Mouse (Mus musculus) embryo, embryonic 11 days (tissue): ENCODE measurements around the gene Atp9a.
"Not testable (repeated sequence)": the region's sequence is repeated elsewhere in the genome, so short reads cannot be mapped to it uniquely, and the experiment has no call there.

Experiments
- DNase-seq: peaks from one replicate; pipeline ENCODE4 v3.0.0-alpha.2; 2015

Atp9a gene

DNA sequence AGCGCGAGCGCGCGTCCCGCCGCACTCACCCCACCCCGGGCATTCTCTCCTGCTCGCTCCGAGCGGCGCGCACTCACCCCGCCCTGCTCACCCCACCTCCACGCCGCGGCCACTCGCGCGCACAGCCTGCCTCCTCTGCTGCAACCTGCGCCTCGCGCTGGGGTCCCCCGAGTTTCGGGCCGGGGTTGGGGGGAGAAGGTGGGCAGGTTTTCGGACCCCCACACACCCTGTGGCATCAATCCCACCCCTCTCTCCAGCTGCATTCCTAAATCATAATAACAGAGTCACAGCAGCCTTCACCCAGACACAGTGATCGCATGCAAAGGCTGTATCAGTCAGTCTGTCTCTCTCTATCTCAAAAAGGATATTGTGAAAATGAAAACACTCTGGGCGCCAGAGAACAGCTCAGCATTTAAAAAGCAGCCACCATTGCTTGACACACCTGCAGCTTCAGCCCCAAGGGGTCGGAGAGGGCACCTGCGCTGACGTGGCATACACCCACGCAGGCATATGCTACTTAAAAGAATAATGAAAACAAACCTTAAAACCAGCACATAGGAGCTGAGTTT is at the start of gene Atp9a:
Atp9a (minus strand) TSS at position 351 of the 569 bp plus-strand sequence.
- DNase-seq: peak; percentile 74

DNA sequence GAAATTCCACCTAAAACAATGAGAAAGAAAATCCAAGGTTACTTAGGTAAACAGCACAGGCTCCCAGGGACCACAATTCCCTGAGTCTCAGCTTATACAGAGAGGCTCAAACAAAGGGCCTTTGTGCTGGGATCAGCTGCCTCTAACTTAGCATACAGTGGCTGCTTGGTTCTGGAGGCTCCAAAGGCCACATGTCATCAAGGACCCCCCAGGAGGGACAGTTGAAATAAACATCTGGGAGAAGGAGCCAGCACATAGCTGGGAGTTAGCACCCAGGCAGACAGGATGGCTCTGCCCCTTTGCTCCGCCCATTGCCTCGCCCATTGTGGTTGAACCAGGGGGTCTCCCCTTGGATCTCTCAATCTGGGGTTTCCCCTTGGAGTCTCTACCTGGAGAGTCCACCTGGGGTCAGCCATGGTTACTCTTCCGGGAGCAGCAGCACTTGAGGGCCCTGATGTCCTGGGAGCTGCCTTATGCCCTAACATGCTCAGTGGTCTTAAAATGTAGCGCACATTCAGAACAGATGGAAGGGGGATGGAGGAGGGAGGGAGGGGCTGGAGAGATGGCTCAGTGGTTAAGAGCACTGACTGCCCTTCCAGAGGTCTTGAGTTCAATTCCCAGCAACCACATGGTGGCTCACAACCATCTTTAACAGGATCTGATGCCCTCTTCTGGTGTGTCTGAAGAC is 49.0 kb upstream of the Atp9a start:
- peak; percentile 76 for DNase-seq

DNA sequence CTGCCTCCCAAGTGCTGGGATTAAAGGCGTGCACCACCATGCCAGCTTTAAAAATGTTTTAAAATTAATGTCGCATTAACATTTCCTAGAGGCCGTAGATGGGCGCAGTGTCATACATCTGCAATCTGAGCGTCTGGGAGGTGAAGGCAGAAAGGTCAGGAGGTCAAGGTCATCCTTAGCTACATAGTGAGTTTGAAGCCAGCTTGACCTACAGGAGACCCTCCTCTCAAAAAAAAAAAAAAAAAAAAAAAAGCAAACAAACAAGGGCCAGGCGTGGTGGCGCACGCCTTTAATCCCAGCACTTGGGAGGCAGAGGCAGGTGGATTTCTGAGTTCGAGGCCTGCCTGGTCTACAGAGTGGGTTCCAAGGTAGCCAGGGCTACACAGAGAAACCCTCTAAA is 44.0 kb upstream of the Atp9a start:
- DNase-seq: no peak

DNA sequence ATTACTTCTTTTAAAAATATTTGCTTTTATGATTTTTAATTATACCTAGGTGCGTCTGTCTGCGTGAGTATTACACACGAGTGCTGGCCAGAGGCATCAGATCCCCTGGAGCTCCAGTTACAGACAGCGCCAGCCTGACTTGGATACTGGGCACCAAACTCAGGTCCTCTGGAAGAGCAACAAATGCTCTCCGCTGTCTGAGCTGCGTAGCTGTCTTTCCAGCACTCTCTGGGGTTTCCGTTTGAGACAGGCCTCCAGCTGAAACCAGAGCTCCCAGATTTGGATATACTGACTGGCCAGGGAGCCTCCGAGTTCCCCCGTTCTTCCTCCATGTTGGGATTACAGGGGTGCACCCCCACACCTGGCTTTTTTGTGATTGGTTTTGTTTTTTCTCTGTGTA is 38.4 kb upstream of the Atp9a start:
- no peak for DNase-seq

DNA sequence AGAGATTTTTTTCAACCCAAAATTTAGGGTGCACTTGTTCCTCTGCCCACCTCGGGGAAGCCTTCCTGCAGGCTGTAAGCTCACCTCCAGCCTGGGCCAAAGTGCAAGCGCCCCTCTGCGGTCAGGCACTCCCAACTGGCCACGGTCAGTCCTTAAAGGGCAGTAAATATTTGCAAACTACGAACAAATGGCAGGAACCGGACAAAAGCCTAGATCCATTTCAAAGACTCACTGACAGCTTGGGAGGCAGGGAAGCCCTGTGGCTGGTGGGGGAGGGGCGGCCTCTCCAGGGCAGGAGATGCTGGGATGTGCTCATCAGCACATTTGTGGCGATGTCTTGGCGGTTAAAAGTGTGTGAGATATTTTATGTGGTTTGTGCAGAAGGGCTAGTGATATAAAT is 37.8 kb upstream of the Atp9a start:
- DNase-seq: peak; percentile 69

DNA sequence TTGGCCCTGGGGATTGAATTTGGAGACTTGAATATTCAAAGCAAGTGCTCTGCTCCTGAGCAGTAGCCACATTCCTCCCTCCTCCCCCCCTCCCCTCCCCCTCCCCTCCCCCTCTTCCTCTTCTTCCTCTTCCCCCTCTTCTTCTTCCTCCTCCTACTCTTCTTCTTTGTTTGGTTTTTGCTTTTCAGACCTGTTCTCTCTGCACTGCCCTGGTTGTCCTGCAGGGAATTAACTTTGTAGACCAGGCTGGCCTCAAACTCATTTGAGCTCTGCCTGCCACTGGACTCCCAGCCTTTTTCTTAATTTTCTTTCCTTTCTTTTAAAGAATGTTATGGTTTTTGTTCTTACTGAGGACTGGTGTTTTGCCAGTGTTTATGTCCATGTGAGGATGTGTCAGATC is 35.3 kb upstream of the Atp9a start:
- no peak for DNase-seq

DNA sequence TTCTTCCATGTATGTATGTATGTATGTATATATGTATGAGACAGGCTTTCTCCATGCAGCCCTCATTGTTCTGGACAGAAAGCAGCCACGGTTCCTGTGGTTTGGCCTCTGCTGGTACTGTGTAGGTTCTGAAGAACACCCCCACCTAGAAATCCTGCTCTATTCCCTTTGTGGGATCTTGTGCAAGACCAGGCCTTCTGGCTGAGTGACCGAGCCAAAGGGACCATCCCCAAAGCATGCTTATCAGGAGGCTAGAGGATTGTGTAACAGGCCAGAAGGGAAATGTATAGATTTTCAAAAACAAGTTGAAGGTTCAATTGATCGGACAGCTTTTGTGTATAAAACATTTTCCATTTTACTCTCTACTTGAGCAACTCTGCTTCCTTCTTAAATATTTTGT is 34.0 kb upstream of the Atp9a start:
- DNase-seq: no peak

DNA sequence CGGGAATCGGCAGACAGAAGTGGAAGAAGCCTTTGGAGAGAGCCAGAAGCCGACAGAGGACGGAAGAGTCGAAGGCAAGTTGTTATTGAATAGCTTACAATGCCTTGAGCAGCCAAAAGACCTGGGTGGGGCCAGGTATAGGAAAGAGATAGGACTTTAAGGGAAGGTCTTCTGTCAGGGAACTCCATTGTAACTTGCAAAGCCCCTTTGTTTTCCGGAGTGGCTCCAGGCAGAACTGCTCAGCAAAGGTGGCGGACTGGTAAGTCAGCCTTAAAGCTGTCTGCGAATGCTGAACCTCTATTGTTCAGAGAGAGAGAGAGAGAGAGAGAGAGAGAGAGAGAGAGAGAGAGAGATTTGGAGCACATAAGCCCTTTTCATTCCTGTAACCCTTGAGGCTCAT is 27.1 kb upstream of the Atp9a start:
- DNase-seq: no peak

DNA sequence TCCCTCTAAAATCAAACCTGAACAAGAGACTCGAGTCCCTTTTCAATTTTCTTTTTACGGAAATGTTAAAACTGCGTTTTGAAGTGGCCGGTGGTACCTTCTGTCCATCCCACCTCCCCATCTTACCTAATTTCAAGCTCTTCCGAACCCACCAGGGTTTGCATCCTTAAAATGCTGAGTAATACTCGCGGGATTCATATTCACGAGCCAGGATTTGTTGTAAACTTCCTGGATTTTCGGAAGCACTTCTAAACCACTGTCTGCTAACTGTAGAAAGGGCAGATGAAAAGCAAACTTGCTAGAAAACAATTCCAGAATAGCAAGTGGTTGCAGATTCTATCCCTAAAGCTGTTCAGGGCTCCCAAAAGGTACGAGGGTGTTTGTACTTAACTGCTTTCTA is 25.4 kb upstream of the Atp9a start, which contains the start of gene Sall4:
Sall4 (minus strand) TSS at position 362 of the 400 bp plus-strand sequence.
- DNase-seq: no peak

DNA sequence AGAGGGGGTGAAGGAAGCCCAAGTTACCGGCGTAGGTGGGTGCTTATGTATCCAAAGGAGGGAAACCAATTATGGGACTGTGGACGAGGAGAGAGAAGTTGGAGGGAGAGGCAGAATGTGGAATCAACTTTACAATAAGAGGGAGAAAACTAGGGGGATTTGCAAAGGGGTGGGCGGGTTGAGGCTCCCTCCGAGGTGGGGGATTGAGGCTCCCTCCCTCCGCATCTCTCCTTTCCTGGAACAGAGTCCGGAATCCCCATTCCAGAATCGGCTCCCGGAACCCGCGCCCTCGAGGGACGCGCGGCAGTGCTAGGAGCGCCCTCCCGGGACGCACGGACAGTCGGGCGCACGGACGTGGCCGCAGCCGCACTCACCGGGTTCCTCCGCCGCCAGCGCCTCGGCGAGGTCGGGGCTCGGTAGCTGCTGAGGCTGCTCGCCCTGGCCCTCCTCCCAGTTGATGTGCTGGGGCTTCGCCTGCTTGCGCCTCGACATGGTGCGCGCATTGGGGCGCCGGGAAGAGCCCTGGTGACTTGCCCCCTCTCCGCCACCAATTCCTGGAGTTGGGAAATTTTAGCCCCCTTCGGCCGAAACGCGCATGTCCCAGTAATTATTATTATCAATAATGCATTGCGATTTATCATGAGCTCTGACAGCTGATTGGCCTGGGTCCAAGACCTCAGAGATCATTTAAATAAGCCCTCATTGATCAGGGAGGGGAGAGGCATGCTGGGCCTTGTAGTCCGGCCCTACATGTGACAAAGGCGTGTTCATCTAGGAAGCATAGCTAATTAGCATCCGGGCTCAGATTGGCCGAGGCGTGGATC is 24.5 kb upstream of the Atp9a start:
- DNase-seq: peak; percentile 93

DNA sequence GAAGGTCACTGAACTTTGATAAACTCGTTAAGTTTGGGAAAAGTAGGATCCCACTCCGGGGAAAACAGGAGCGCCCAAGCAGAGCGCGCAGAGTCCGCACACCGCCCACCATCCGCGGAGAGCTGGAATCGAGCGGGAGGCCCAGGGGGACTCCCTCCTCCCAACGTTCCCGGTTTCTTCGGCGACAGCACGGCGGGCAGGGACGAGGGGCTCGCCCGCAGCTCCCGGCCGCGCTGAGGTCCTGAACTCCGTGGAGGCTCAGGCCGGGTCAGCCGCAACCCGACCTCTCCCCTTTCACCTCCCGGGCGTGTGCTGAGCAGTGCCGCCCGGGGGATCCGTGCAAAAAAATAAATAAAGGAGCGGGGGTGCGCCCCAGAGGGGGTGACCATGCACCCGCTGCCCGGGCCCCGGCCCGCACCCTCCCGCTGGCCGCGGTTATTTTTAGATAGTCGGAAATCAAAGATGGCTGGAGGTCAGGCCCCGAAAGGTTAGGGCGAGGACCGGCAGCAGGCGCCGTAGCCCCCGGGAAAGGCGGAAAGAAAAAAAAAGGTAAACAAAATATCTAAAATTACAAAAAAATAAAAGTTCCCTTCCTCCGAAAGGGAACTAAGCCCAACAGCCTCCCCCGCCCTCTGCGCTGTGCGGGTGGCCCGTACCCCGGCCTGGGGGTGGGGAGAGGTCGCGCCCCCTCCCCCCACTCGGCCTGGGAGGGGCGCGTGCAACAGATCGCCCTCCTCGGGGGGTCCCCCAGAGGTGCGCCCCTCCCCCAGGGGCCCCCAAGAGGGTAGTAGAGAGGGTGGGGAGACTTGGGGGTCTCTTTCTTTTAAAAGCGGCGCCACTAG is 23.7 kb upstream of the Atp9a start:
- DNase-seq: peak; percentile 62

DNA sequence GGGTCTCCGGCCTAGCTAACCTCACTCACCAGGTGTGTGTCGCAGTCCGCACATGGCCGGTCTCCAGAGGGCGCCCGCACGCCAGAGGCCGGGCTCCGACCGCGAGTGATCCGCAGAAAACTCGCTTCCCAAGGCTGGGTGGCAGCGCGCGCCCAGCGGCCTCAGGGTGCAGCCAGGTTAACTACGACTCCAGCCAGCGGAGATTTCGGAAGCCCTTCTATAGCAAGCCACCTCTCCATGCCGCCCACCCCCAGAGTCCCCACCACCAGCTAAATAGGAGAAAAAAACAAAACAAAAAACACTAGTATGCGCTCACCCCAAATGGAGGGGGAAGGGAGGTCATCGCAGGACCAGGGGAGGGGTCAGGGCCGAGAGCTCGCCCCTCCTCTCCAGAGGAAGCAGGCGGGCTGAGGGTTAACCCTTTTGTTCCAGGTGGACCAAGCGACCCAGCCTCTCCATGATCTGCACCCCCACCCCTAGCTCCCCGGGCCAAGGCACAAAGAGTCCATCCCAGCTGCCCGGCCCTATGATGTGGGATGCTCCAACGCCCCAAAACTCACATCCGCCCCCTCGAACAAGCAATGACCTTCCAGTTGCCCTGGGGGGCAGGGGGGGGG is 23.0 kb upstream of the Atp9a start:
- DNase-seq: peak; percentile 90

DNA sequence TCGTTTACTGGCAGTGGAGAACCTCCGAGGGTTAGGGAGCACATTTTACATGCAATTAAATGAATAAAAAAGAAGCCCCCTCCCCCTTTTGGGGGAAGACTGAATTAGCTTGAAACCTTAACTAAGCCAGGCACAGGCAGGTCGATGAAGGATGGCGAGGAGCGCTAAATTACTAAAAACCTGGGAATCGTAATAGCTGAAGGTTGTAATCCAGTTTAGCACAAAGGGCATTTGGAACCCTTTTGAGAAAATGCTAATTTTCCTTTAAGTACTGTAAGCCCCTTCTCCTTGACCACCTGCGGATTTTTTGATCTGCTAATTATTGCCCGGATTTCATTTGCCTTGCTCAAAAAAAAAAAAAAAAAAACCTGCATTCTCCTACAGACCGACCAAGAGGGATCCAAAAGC is 22.3 kb upstream of the Atp9a start:
- no peak for DNase-seq

DNA sequence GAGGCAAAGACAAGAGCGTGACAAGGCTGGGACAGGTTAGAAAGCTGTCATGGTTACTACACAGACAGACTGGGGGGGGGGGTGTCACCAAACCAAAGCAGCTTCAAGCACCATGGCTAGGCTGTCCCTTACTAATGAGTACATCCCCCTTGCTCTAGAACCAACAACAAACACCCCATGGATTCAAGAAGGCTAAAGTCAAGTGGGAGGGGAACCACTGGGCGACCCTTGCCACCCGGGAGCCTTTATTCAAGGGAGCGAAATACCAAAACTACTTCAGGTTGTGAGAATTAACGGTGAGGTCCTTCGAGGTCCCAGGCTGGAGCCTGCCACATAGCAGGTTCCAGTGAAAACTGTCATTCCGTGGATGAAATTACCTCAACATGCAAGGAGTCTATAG is 21.6 kb upstream of the Atp9a start:
- DNase-seq: no peak

DNA sequence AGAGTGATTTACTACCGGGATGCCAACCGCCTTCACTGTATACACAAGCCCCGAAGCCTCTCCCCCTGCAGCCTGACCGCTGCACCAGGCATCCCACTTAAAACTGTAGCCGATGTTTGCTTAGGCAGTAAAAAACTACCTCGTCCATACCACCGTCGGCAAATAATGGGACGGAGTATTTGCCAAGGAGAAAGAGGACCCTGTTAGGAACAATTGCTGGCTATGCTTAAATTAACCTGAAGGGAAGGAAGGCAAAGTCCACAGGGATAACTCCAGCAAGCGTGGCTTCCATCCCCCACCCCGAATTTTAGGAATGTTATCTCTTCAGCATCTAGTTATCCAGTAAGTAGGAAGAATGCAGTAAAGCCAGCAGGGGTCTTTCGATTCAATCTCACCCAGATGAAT is 20.2 kb upstream of the Atp9a start:
- DNase-seq: peak; percentile 57

DNA sequence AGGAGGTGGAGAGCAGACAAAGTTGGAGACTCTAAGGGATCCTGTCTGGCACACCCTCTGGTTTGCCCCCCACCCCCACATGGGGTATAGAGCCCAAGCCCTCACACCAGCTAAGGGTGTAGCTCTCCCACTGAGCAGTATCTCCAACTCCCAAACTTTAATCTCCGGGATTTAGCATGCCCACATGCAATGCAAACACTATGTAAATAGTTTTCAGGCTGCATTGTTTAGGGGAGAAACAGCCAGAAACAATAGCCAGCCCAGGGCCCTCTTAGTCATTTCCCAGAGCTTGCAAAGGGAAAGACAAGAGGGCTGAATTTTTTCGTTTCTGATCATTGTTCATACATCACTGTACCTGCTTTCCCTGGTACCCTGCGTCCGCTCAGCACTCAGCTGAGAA is 19.7 kb upstream of the Atp9a start:
- no peak for DNase-seq

DNA sequence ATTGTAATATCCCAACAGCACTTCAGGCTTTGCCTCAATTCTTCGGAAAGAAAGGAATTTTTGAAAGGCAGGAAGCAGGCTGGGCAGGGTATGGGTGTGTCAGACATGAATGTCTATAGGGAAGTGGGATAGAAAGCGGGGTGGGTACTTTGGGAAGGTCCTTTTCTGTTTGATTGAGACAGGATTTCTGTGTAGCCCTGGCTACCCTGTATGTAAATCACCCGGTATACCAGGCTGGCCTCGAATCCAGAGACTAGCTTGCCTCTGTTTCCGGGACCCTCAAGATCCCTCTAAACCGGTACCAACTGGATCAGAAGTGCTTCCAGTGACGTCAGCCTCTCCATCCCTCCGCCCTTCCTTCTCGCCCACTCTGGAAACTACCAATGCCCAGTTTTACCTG is 18.9 kb upstream of the Atp9a start:
- no peak for DNase-seq

DNA sequence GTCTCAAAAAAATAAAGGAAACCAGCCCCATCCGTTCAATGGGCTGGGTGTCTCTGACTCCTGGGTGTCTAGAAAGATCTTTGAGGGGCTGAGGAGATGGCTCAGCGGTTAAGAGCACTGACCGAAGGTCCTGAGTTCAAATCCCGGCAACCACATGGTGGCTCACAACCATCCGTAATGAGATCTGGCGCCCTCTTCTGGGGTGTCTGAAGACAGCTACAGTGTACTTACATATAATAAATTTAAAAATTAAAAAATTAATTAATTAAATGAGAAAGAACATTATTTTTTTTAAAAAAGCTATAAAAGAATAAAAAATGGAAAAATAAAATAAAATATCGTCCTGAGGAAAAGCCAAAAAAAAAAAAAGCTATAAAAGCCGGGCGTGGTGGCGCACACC is 2.2 kb upstream of the Atp9a start:
- DNase-seq: not testable (repeated sequence)

DNA sequence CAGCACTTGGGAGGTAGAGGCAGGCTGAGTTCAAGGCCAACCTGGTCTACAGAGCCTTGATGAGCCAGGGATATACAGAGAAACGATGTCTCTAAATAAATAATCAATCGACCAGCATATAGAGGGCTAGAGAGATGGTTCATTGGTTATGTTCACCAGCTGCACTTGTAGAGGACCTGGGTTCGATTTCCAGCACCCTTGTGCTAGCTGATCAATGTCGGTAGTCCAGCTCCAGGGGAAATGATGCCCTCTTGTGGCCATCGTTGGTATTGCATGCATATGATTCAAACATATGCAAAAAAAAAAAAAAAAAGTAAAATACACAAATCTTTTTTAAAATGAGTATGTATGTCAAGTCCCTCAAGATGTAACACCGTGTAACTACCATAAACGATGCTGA is 440 bp upstream of the Atp9a start:
- peak; percentile 63 for DNase-seq

DNA sequence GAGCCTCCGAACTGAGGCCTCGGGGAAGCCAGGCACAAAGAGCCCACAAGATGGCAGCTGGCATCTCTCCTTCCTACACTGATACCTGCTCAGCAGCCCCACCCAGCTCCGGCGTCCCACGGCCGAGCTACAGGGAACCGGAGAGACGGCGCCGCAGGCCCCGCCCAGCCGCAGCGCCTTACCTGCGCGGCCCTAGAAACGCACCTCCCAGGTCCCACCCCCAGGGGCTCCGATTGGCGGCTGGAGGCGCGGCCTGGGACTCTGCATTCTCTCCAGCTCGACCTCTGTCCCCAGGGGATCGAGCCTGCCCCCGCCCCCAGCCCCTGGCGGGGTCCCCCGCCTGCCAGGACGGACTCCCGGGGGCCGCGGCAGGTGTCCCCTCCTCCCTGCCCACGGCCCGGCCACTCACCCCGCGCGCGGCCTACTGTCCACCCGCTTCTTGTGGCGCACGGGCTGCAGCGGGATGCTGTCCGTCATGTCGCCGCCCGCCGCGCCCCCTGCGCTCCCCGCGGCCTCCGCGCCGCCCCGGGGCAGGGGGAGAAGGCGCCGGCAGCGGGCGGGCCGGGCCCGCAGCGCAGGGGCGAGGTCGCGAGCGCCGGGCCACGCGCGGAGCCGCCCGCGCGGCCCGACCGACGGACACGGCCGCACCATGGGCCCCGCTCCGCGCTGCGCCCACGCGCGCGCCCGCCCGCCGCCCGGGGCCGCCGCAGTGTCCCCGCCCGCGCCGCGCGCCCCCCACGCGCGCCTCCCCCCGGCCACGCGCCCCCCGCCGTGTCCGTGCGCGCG is 743 bp downstream of the Atp9a start:
- peak; percentile 78 for DNase-seq

DNA sequence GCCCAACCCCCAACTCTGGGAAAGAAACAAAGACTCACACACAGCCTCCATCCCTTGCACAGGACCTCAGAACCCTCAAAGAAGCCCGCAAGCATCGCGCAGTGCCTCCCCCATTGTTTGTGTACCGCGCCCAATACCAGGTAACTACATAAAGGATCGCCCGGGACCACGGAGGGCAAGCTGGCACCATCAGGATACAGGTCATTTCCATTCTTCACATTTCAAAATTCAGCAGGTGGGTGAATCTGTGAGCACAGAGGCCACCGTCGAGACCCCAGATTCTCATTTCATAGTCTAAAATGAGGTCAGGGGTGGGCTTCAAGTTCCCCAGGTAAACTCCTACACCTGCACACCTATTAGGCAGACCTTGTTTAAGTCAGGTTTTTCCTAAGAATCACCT is 1.7 kb downstream of the Atp9a start:
- DNase-seq: no peak

DNA sequence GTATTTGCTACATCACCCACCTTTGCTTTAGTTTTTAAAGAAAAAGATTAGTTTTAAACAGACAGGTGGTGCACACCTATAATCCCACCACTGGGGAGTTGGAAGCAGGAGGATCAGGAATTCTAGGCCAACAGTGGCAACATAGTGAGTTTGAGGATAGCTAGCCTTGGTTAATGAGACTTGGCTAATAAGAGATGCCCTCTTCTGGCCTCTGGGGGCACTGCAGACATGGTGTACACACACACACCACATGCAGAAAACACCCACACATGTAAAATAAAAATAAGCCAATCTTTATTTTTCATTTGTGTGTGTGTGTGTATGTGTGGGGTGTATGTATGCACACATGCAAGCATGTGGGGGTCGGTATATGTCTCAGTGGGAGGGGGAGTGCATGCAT is 3.4 kb downstream of the Atp9a start:
- DNase-seq: no peak
